13 mouse cellular contexts compared by ENCODE assay signal in the genomic region with DNA sequence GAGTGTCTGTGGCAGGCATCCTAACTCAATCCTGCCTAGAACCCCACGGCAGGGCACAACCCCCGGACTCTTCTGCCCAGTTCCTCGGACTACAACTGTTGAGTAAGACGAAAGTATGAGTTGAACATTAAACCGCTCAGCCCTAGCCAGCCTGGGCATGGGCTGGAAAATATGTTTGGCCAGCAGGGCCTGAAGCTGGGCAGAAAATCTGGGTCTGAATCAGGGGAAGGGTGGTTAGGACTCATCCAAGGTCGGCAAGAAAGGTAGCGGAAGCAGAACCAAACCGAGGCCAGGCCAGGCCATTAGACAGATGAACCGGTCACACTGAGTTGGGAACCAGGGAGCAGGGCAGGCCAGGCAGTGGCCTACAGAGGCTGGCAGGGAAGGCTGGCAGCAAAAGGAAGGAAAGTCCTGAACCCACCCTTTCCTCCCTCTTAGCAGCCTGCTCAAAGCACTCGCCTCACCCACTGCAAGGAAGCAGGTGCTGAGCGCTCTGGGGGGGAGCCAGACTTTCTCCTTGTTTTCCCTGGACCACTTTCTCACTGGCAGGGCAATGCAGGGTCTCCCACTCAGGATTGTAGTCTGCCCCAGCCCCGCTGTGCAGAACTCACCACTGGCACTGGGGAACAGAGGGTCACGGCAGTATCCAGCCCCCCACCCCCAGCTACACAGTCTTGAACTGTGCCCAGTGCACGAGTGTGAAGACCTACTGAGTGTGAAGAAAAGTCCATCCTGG.
A peak's percentile ranks its signal among the peaks of the same experiment; 100 is the strongest.
DNase-seq lines count a peak whose midpoint lies in the region; ATAC-seq and TF ChIP-seq lines count a peak whose summit lies in the region.
"Had no signal": no experiment of that assay in that cellular context is flagged by ENCODE, and none has a peak within 500 bp of the region (broad histone marks: within the 10 kb centered on the region; RNA-seq: fewer than 3 reads in every experiment).

No protein-coding gene starts in this region.

- 0 out of 2 replicates have a peak, but pooled peaks cover 3% of the 10 kb centered on the region for H3K9me3 ChIP-seq in liver, embryonic 12.5 days (replicated peaks)
- H3K9me3 ChIP-seq in liver, embryonic 15.5 days (replicated peaks) = no peaks in the 10 kb centered on the region
- H3K9me3 ChIP-seq: neural tube, embryonic 15.5 days had no signal

- ATAC-seq in liver, embryonic 12.5 days = no peak
- peak; percentile 42; the same call in 1 of the 2 replicates for ATAC-seq in liver, embryonic 15.5 days (ENCODE audit: insufficient read depth)

- no peak for TF ChIP-seq CTCF in kidney, adult 2 months (conservative IDR thresholded peaks at IDR 0.05; ENCODE audit: insufficient read depth, insufficient read length, low read depth, low read length)

- H3K4me2 ChIP-seq in liver, embryonic 12.5 days = no peak overlapping the region
- peak overlapping the region; percentile 6; the same call in 1 of the 2 replicates for H3K4me2 ChIP-seq in liver, embryonic 15.5 days
- H3K4me2 ChIP-seq: midbrain, embryonic 12.5 days; neural tube, embryonic 15.5 days had no signal

- peaks cover 40% of the 10 kb centered on the region for H3K4me1 ChIP-seq in liver, embryonic 12.5 days
- peaks cover 77% of the 10 kb centered on the region for H3K4me1 ChIP-seq in kidney, adult 2 months (ENCODE audit: control insufficient read depth, insufficient read depth, low read length)
- peaks cover 40% of the 10 kb centered on the region for H3K4me1 ChIP-seq in liver, embryonic 15.5 days (replicated peaks)
- H3K4me1 ChIP-seq: midbrain, embryonic 12.5 days had no signal

- DNase-seq in adrenal gland, postnatal 10 days = peak; percentile 66
- DNase-seq in adrenal gland, postnatal 4 days (ENCODE audit: low spot score in 2 of 2) = no peak
- no peak for DNase-seq in liver
- peak; percentile 96 for DNase-seq in kidney, adult 2 months
- no peak for DNase-seq in layer of hippocampus, adult 9-11 months
- DNase-seq in embryo, embryonic 11 days = no peak
- DNase-seq: cerebellum, adult 8-10 months had no signal

- H3K9ac ChIP-seq in liver, embryonic 12.5 days = no peak overlapping the region
- H3K9ac ChIP-seq in liver, embryonic 15.5 days = no peak overlapping the region
- H3K9ac ChIP-seq: midbrain, embryonic 12.5 days; neural tube, embryonic 15.5 days had no signal

- no peak for TF ChIP-seq POLR2A in kidney, adult 2 months (IDR thresholded peaks at IDR 0.05; ENCODE audit: low read depth, low read length)

- 69% methylated on average over 14 of the region's 14 CpGs for WGBS in liver, embryonic 12.5 days (ENCODE audit: insufficient replicate concordance)
- 24% methylated on average over 14 of the region's 14 CpGs for WGBS in kidney, adult 2 months
- WGBS in liver, embryonic 15.5 days (ENCODE audit: insufficient replicate concordance) = 67% methylated on average over 14 of the region's 14 CpGs

- H3K27ac ChIP-seq in liver, embryonic 12.5 days = peak overlapping the region; percentile 27; the same call in 1 of the 2 replicates
- H3K27ac ChIP-seq in kidney, adult 2 months (ENCODE audit: insufficient read depth, low read depth, low read length) = peak overlapping the region; percentile 93
- peak overlapping the region; percentile 45 for H3K27ac ChIP-seq in liver, embryonic 15.5 days (replicated peaks)
- H3K27ac ChIP-seq: hindbrain, embryonic 10.5 days; midbrain, embryonic 12.5 days; neural tube, embryonic 15.5 days had no signal

- H3K27me3 ChIP-seq in liver, embryonic 12.5 days (replicated peaks) = no peaks in the 10 kb centered on the region
- no peaks in the 10 kb centered on the region for H3K27me3 ChIP-seq in kidney, adult 2 months (replicated peaks; ENCODE audit: control insufficient read depth, insufficient read depth, low read length)
- H3K27me3 ChIP-seq in liver, embryonic 15.5 days = no peaks in the 10 kb centered on the region
- H3K27me3 ChIP-seq: midbrain, embryonic 12.5 days; neural tube, embryonic 15.5 days had no signal

- H3K4me3 ChIP-seq in liver, embryonic 12.5 days = no peak overlapping the region
- no peak overlapping the region for H3K4me3 ChIP-seq in kidney, adult 2 months (ENCODE audit: insufficient read depth, low read depth, low read length)
- no peak overlapping the region for H3K4me3 ChIP-seq in liver, embryonic 15.5 days (replicated peaks)
- H3K4me3 ChIP-seq: hindbrain, embryonic 10.5 days; midbrain, embryonic 12.5 days; neural tube, embryonic 15.5 days had no signal

- H3K36me3 ChIP-seq in liver, embryonic 12.5 days = no peaks in the 10 kb centered on the region
- H3K36me3 ChIP-seq in kidney, adult 2 months (ENCODE audit: control insufficient read depth, insufficient read depth, low read length) = no peaks in the 10 kb centered on the region; the same call in 1 of the 2 replicates
- H3K36me3 ChIP-seq in liver, embryonic 15.5 days (replicated peaks) = no peaks in the 10 kb centered on the region
- H3K36me3 ChIP-seq: G1E; hindbrain, embryonic 10.5 days; midbrain, embryonic 12.5 days; neural tube, embryonic 15.5 days had no signal

Comparison
In these comparisons a context has a peak if more than half of its experiments do, and no peak if none do; other contexts are left out.
1. DNase-seq: peak in adrenal gland, postnatal 10 days (single experiment) and kidney, adult 2 months (single experiment); none in adrenal gland, postnatal 4 days (0 of 2), liver (single experiment), layer of hippocampus, adult 9-11 months (single experiment) and embryo, embryonic 11 days (single experiment).
2. H3K27ac ChIP-seq: peak in every context shown above with its lines; median percentile 93 in kidney, adult 2 months; 45 in liver, embryonic 15.5 days; 27 in liver, embryonic 12.5 days.